Mouse (Mus musculus) erythroblast, embryonic 14.5 days (primary cell): Measurements from ENCODE around the gene Rnf150.

Source experiments
- GATA1 ChIP-seq: IDR thresholded peaks from 2 replicates; pipeline ENCODE4 v1.6.1; 2012; ENCODE audit warnings: low read length, inconsistent platforms, mixed read lengths
- TAL1 ChIP-seq: IDR thresholded peaks from 3 replicates; pipeline ENCODE4 v1.6.1; 2012; ENCODE audit warnings: low read length, inconsistent platforms, mixed read lengths

GRCm38 (mm10) chr8:83085581-83085980, 222.4 kb downstream of the Rnf150 start:
- TF ChIP-seq GATA1 (no peak), TAL1 (no peak)
